ENCODE assay signal across 30 mouse cellular contexts in the genomic region with DNA sequence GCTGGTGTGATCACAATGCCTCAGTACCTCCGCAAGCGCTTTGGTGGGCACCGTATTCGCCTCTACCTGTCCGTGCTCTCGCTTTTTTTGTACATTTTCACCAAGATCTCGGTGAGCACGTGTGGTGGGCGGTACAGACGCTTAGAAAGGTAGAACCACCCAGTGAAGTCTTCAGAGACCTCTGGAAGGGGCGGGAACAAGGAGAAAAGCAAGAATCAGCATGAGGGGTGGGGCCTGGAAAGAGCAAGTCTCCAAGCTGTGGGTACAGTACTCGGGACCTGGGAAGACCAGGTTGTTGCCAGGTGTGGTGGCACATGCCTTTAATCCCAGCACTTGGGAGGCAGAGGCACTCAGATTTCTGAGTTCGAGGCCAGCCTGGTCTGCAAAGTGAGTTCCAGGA. TPM values are rescaled to one million over a fixed set of nuclear protein-coding genes. Genes with fewer than 3 reads are reported as not detected.
"Had no signal": no experiment of that assay in that cellular context is flagged by ENCODE, and none has a peak within 500 bp of the region (broad histone marks: within the 10 kb centered on the region; RNA-seq: fewer than 3 reads in every experiment).

No protein-coding gene starts in this region.

- H3K27ac ChIP-seq: layer of hippocampus, adult 2 months; limb, embryonic 10.5 days; limb, embryonic 13.5 days; liver, embryonic 12.5 days; liver, embryonic 15.5 days; lung, embryonic 15.5 days; midbrain, embryonic 10.5 days; midbrain, embryonic 13.5 days; neural tube, embryonic 13.5 days; stomach, embryonic 15.5 days had no signal

- H3K27me3 ChIP-seq: limb, embryonic 13.5 days; lung, embryonic 15.5 days; midbrain, embryonic 13.5 days; neural tube, embryonic 13.5 days; stomach, embryonic 15.5 days had no signal

- H3K4me1 ChIP-seq: limb, embryonic 13.5 days; lung, embryonic 15.5 days; megakaryocyte, embryonic 14.5 days; midbrain, embryonic 13.5 days; neural tube, embryonic 13.5 days had no signal

- H3K9ac ChIP-seq: limb, embryonic 13.5 days; liver, embryonic 12.5 days; liver, embryonic 15.5 days; lung, embryonic 15.5 days; midbrain, embryonic 13.5 days; neural tube, embryonic 13.5 days; stomach, embryonic 15.5 days had no signal

- DNase-seq: layer of hippocampus, adult 9-11 months; liver; lung, adult 18-20 months; lung, postnatal 10 days; lung, postnatal 36 days; retina, postnatal 1 day; right cerebral cortex, postnatal 25 days; spleen, adult 18-20 months; thymus, postnatal 25 days had no signal

- ATAC-seq: intestine, embryonic 16.5 days; liver, embryonic 12.5 days; midbrain, embryonic 13.5 days; midbrain, embryonic 16.5 days had no signal

- H3K9me3 ChIP-seq: limb, embryonic 10.5 days; limb, embryonic 13.5 days; liver, embryonic 12.5 days; liver, embryonic 15.5 days; lung, embryonic 15.5 days; megakaryocyte, embryonic 14.5 days; midbrain, embryonic 10.5 days; midbrain, embryonic 13.5 days; neural tube, embryonic 13.5 days; stomach, embryonic 15.5 days had no signal

- H3K36me3 ChIP-seq: stomach, embryonic 15.5 days had no signal

- H3K4me3 ChIP-seq: layer of hippocampus, adult 2 months; limb, embryonic 10.5 days; limb, embryonic 13.5 days; liver, embryonic 12.5 days; liver, embryonic 15.5 days; lung, embryonic 15.5 days; megakaryocyte, embryonic 14.5 days; midbrain, embryonic 10.5 days; midbrain, embryonic 13.5 days; myocyte; neural tube, embryonic 13.5 days; stomach, embryonic 15.5 days had no signal

- H3K4me2 ChIP-seq: limb, embryonic 13.5 days; liver, embryonic 12.5 days; liver, embryonic 15.5 days; lung, embryonic 15.5 days; midbrain, embryonic 13.5 days; neural tube, embryonic 13.5 days; stomach, embryonic 15.5 days had no signal

RNA-seq across cellular contexts. Expression of gene Slc5a2, which starts 1.9 kb away (rescaled TPM):
- total RNA-seq: layer of hippocampus, adult 2 months; layer of hippocampus, postnatal 25 days; left cerebral cortex, adult 18-20 months; left cerebral cortex, postnatal 25 days; monocyte, adult 5-6 weeks; neutrophil, adult 5-6 weeks had no signal
- polyA plus RNA-seq: intestine, embryonic 16.5 days; large intestine, adult 2 months; midbrain, embryonic 13.5 days; midbrain, embryonic 16.5 days; myocyte; neural tube, embryonic 13.5 days; thymus, postnatal 0 days had no signal

RNA-seq across cellular contexts. Expression of gene Tgfb1i1, which starts 20.8 kb away (rescaled TPM):
- total RNA-seq: monocyte, adult 5-6 weeks had no signal
